Mouse (Mus musculus) spleen, adult 12 weeks (tissue): ENCODE results near the gene Eml4.
A peak's percentile ranks its signal among the peaks of the same experiment; 100 is the strongest.

ENCODE experiments used
- DNase-seq: peaks from one replicate; pipeline ENCODE4 v3.0.0; 2022; ENCODE audit warnings: low spot score

Eml4 gene

GRCm38 (mm10) chr17:83503693-83504092 is 153.0 kb downstream of the Eml4 start:
- no peak for DNase-seq

GRCm38 (mm10) chr17:83512130-83512529 is 161.4 kb downstream of the Eml4 start:
- DNase-seq = no peak

- no peak for DNase-seq
These were observed 163.0 kb downstream of the Eml4 start for GRCm38 (mm10) chr17:83513655-83514212.

GRCm38 (mm10) chr17:83514213-83514701 is 163.5 kb downstream of the Eml4 start:
- peak; percentile 77 for DNase-seq

- no peak for DNase-seq
These were observed 166.7 kb downstream of the Eml4 start, which contains the start of gene Cox7a2l for GRCm38 (mm10) chr17:83517280-83518015. TSS of gene Cox7a2l (minus strand) at chr17:83517330.

- DNase-seq = no peak
These were observed 171.2 kb downstream of the Eml4 start for GRCm38 (mm10) chr17:83521881-83522280.

GRCm38 (mm10) chr17:83522590-83523379 is 172.1 kb downstream of the Eml4 start:
- no peak for DNase-seq

GRCm38 (mm10) chr17:83524753-83525152 is 174.0 kb downstream of the Eml4 start:
- DNase-seq = no peak

GRCm38 (mm10) chr17:83525596-83525995 is 174.9 kb downstream of the Eml4 start:
- no peak for DNase-seq

- no peak for DNase-seq
These were observed 175.4 kb downstream of the Eml4 start for GRCm38 (mm10) chr17:83526091-83526561.

- peak; percentile 12 for DNase-seq
These were observed 176.1 kb downstream of the Eml4 start for GRCm38 (mm10) chr17:83526624-83527532.

- DNase-seq = no peak
These were observed 177.1 kb downstream of the Eml4 start for GRCm38 (mm10) chr17:83527651-83528381.
